Mouse (Mus musculus): ENCODE data around the gene Atxn7l1. TPM values are rescaled to one million over a fixed set of nuclear protein-coding genes. Genes with fewer than 3 reads are reported as not detected.
A peak's percentile ranks its signal among the peaks of the same experiment; 100 is the strongest.

Atxn7l1 gene
- total and polyA plus RNA-seq, 2 experiments from 2014 or later = 20.9 to 27.8 TPM

GRCm38 (mm10) chr12:33332046-33332445 lies 184.6 kb downstream of the Atxn7l1 start:
- H3K4me2 ChIP-seq (ENCODE audit: low read depth, low read length, poor library complexity, severe bottlenecking) = no peak overlapping the region
- 0 out of 2 replicates have a peak, but pooled peaks cover 5% of the 10 kb centered on the region for H3K36me3 ChIP-seq (ENCODE audit: insufficient read depth, low read length)
- no peaks in the 10 kb centered on the region for H3K9me3 ChIP-seq (ENCODE audit: low read length)
- WGBS = 66% methylated on average over 4 of the region's 4 CpGs
- ATAC-seq (ENCODE audit: low FRiP score) = no peak
- H3K27ac ChIP-seq (ENCODE audit: low read depth, low read length) = no peak overlapping the region
- no peak for TF ChIP-seq CTCF (IDR thresholded peaks at IDR 0.05)
- 0 out of 2 replicates have a peak, but pooled peaks cover 5% of the 10 kb centered on the region for H3K4me1 ChIP-seq (ENCODE audit: insufficient read depth, low read length)
- no peak overlapping the region for H3K4me3 ChIP-seq (ENCODE audit: low read depth, low read length)
- DNase-seq (ENCODE audit: low spot score) = no peak
- no peaks in the 10 kb centered on the region for H3K27me3 ChIP-seq (ENCODE audit: insufficient read depth, low read length)
- H3K9ac ChIP-seq (replicated peaks; ENCODE audit: low read length, poor library complexity, severe bottlenecking) = no peak overlapping the region

DNA sequence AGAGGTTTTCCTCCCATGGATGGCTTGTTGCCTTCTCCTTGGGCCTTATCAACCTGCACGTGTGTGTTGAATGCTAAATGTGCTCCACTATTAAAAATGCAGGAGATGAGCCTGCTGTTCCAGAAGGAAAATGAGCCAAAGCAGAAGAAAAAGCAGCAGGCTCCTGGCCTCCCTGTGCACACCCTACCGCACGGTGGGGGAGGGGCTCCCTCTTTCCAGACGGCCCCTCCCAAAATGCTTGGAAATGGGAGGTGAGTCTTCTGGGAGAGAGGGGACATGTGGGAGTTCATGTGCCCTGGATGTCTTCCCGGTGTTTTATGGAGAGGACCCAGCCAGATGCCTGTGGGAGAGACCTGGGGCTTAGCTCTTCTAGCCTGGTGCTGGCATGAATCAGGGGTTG lies 185.3 kb downstream of the Atxn7l1 start:
- 0 out of 2 replicates have a peak, but pooled peaks have one; percentile 5 for ATAC-seq (ENCODE audit: low FRiP score)
- H3K27ac ChIP-seq (ENCODE audit: low read depth, low read length) = no peak overlapping the region
- no peak for DNase-seq (ENCODE audit: low spot score)
- no peak overlapping the region for H3K4me3 ChIP-seq (ENCODE audit: low read depth, low read length)
- H3K9ac ChIP-seq (replicated peaks; ENCODE audit: low read length, poor library complexity, severe bottlenecking) = no peak overlapping the region
- H3K9me3 ChIP-seq (ENCODE audit: low read length) = no peaks in the 10 kb centered on the region
- H3K4me1 ChIP-seq (ENCODE audit: insufficient read depth, low read length) = 0 out of 2 replicates have a peak, but pooled peaks cover 5% of the 10 kb centered on the region
- WGBS = 36% methylated on average over 5 of the region's 5 CpGs
- no peak overlapping the region for H3K4me2 ChIP-seq (ENCODE audit: low read depth, low read length, poor library complexity, severe bottlenecking)
- TF ChIP-seq CTCF (IDR thresholded peaks at IDR 0.05) = no peak
- H3K27me3 ChIP-seq (ENCODE audit: insufficient read depth, low read length) = no peaks in the 10 kb centered on the region
- H3K36me3 ChIP-seq (ENCODE audit: insufficient read depth, low read length) = no peaks in the 10 kb centered on the region

GRCm38 (mm10) chr12:33333914-33334313 lies 186.4 kb downstream of the Atxn7l1 start:
- no peaks in the 10 kb centered on the region for H3K36me3 ChIP-seq (ENCODE audit: insufficient read depth, low read length)
- H3K4me2 ChIP-seq (ENCODE audit: low read depth, low read length, poor library complexity, severe bottlenecking) = no peak overlapping the region
- no peak overlapping the region for H3K9ac ChIP-seq (replicated peaks; ENCODE audit: low read length, poor library complexity, severe bottlenecking)
- H3K4me1 ChIP-seq (ENCODE audit: insufficient read depth, low read length) = 0 out of 2 replicates have a peak, but pooled peaks cover 5% of the 10 kb centered on the region
- 30% methylated on average over 8 of the region's 8 CpGs for whole genome bisulfite sequencing
- no peak overlapping the region for H3K4me3 ChIP-seq (ENCODE audit: low read depth, low read length)
- no peaks in the 10 kb centered on the region for H3K27me3 ChIP-seq (ENCODE audit: insufficient read depth, low read length)
- peak; percentile 97 for TF ChIP-seq CTCF (IDR thresholded peaks at IDR 0.05)
- peak; percentile 91 for DNase-seq (ENCODE audit: low spot score)
- H3K9me3 ChIP-seq (ENCODE audit: low read length) = no peaks in the 10 kb centered on the region
- peak; percentile 76 for ATAC-seq (ENCODE audit: low FRiP score)
- H3K27ac ChIP-seq (ENCODE audit: low read depth, low read length) = no peak overlapping the region

- no peaks in the 10 kb centered on the region for H3K9me3 ChIP-seq (ENCODE audit: low read length)
- 100% methylated on average over 2 of the region's 2 CpGs for WGBS
- no peak for TF ChIP-seq CTCF (IDR thresholded peaks at IDR 0.05)
- H3K27ac ChIP-seq (ENCODE audit: low read depth, low read length) = no peak overlapping the region
- no peaks in the 10 kb centered on the region for H3K36me3 ChIP-seq (ENCODE audit: insufficient read depth, low read length)
- DNase-seq (ENCODE audit: low spot score) = no peak
- no peak overlapping the region for H3K9ac ChIP-seq (replicated peaks; ENCODE audit: low read length, poor library complexity, severe bottlenecking)
- no peaks in the 10 kb centered on the region for H3K27me3 ChIP-seq (ENCODE audit: insufficient read depth, low read length)
- H3K4me1 ChIP-seq (ENCODE audit: insufficient read depth, low read length) = 0 out of 2 replicates have a peak, but pooled peaks cover 5% of the 10 kb centered on the region
- no peak overlapping the region for H3K4me2 ChIP-seq (ENCODE audit: low read depth, low read length, poor library complexity, severe bottlenecking)
- no peak for ATAC-seq (ENCODE audit: low FRiP score)
- no peak overlapping the region for H3K4me3 ChIP-seq (ENCODE audit: low read depth, low read length)
These were observed 187.0 kb downstream of the Atxn7l1 start for GRCm38 (mm10) chr12:33334511-33334910.

DNA sequence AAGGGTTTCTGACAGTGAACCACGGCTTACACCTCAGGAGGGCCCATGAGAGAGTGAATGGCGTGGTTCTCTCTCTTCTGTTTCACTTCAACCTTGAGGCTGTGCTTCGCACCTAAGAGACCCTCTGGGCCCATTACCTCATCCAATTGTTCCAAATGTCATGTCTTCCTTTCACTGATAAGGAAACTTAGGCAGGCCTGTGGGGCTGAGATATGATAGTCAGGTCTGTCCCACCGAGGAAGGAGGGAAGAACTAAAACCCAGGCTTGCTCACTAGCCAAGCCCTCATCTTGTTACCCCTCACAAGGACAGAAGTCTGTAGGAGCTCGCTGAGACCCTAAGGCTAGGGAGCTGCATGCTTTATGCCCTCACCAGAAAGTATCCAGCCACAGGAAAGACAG lies 187.5 kb downstream of the Atxn7l1 start:
- H3K27me3 ChIP-seq (ENCODE audit: insufficient read depth, low read length) = no peaks in the 10 kb centered on the region
- no peaks in the 10 kb centered on the region for H3K36me3 ChIP-seq (ENCODE audit: insufficient read depth, low read length)
- ATAC-seq (ENCODE audit: low FRiP score) (no peak), DNase-seq (ENCODE audit: low spot score) (no peak)
- no peak for TF ChIP-seq CTCF (IDR thresholded peaks at IDR 0.05)
- no peak overlapping the region for H3K9ac ChIP-seq (replicated peaks; ENCODE audit: low read length, poor library complexity, severe bottlenecking)
- 90% methylated on average over 5 of the region's 5 CpGs for WGBS
- H3K9me3 ChIP-seq (ENCODE audit: low read length) = no peaks in the 10 kb centered on the region
- H3K4me3 ChIP-seq (ENCODE audit: low read depth, low read length) = no peak overlapping the region
- no peak overlapping the region for H3K27ac ChIP-seq (ENCODE audit: low read depth, low read length)
- no peak overlapping the region for H3K4me2 ChIP-seq (ENCODE audit: low read depth, low read length, poor library complexity, severe bottlenecking)
- 0 out of 2 replicates have a peak, but pooled peaks cover 5% of the 10 kb centered on the region for H3K4me1 ChIP-seq (ENCODE audit: insufficient read depth, low read length)

DNA sequence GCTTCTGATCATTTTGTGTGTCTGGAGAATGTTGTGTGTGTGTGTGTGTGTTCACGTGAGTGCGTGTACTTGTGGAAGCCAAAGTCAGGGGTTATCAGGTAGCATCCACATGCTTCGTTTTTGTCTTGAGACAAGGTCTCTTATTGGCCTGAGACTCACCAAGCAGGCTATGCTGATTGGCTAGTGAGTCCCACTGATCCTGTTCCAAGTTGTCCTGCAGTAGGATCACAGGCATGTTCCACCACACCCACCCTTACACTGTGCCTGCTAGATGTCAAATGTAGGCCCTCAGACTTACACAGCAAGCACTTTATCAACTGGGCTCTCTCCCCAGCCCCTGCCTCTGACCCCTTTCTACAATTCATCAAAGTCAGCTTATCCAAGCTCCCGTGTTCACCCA lies 187.9 kb downstream of the Atxn7l1 start:
- Histone ChIP-seq H3K27ac (ENCODE audit: low read depth, low read length) (no peak overlapping the region), H3K4me1 (ENCODE audit: insufficient read depth, low read length) (0 out of 2 replicates have a peak, but pooled peaks cover 5% of the 10 kb centered on the region), H3K9me3 (ENCODE audit: low read length) (no peaks in the 10 kb centered on the region), H3K4me3 (ENCODE audit: low read depth, low read length) (no peak overlapping the region), H3K36me3 (ENCODE audit: insufficient read depth, low read length) (no peaks in the 10 kb centered on the region), H3K27me3 (ENCODE audit: insufficient read depth, low read length) (no peaks in the 10 kb centered on the region), H3K9ac (replicated peaks; ENCODE audit: low read length, poor library complexity, severe bottlenecking) (no peak overlapping the region), H3K4me2 (ENCODE audit: low read depth, low read length, poor library complexity, severe bottlenecking) (no peak overlapping the region)
- DNase-seq (ENCODE audit: low spot score) = no peak
- no peak for ATAC-seq (ENCODE audit: low FRiP score)
- WGBS = 85% methylated on average over 4 of the region's 4 CpGs
- no peak for TF ChIP-seq CTCF (IDR thresholded peaks at IDR 0.05)
